Mouse (Mus musculus) MEL (cell line): ENCODE measurements around the gene Fat3. TPM values are rescaled to one million over a fixed set of nuclear protein-coding genes. Genes with fewer than 3 reads are reported as not detected.

Source experiments
- DNase-seq: peaks from one replicate; pipeline ENCODE4 v3.0.0; 2011; ENCODE audit warnings: low read depth, low spot score
- H3K27ac ChIP-seq: 2 replicates; pipeline ENCODE4 v1.5.1; 2012; ENCODE audit warnings: low read depth, mild to moderate bottlenecking, control low read depth, low read length, moderate library complexity; ENCODE audit not compliant: control insufficient read depth
- H3K27me3 ChIP-seq, 2 experiments: fragments of 150-350 bp in 1 of 2; sonication (generic) in 1 of 2; 2 replicates each; pipeline ENCODE4 v1.6.1; 2012; ENCODE audit warnings: low read length in 2 of 2, mild to moderate bottlenecking in 2 of 2, improper control_type of control experiment in 1 of 2, moderate library complexity in 1 of 2; ENCODE audit not compliant: insufficient read depth in 2 of 2, control insufficient read depth in 1 of 2
- H3K36me3 ChIP-seq, 2 experiments: 2 replicates each; pipeline ENCODE4 v1.6.1; 2012 to 2014; ENCODE audit warnings: low read length in 2 of 2, improper control_type of control experiment in 1 of 2, inconsistent platforms in 1 of 2, mild to moderate bottlenecking in 1 of 2; ENCODE audit not compliant: insufficient read depth in 2 of 2, control insufficient read depth in 1 of 2
- H3K4me1 ChIP-seq, 2 experiments: fragments of 150-350 bp in 1 of 2; sonication (generic) in 1 of 2; 2 replicates each; pipeline ENCODE4 v1.6.1; 2012; ENCODE audit warnings: low read length in 2 of 2, improper control_type of control experiment in 1 of 2, mild to moderate bottlenecking in 1 of 2; ENCODE audit not compliant: insufficient read depth in 2 of 2, control insufficient read depth in 1 of 2
- H3K4me3 ChIP-seq, 2 experiments: fragments of 150-350 bp in 1 of 2; sonication (generic) in 1 of 2; 2 replicates each; pipeline ENCODE4 v1.5.1; 2012; ENCODE audit warnings: low read depth in 2 of 2, low read length in 2 of 2, mild to moderate bottlenecking in 2 of 2, moderate library complexity in 2 of 2, control low read depth in 1 of 2, improper control_type of control experiment in 1 of 2; ENCODE audit not compliant: control insufficient read depth in 1 of 2, insufficient read depth in 1 of 2
- H3K79me2 ChIP-seq: 2 replicates; pipeline ENCODE4 v1.6.1; 2012; ENCODE audit warnings: mild to moderate bottlenecking, low read length, moderate library complexity; ENCODE audit not compliant: control insufficient read depth, poor library complexity, insufficient read depth
- H3K9ac ChIP-seq: 2 replicates; pipeline ENCODE4 v1.6.1; 2012; ENCODE audit warnings: low read depth, mild to moderate bottlenecking, control low read depth, low read length, moderate library complexity; ENCODE audit not compliant: control insufficient read depth, poor library complexity, severe bottlenecking
- H3K9me3 ChIP-seq: fragments of 150-350 bp; sonication (generic); replicated peaks from 2 replicates; pipeline ENCODE4 v1.6.1; 2012; ENCODE audit warnings: mild to moderate bottlenecking, low read length, improper control_type of control experiment, moderate library complexity; ENCODE audit not compliant: insufficient read depth
- BHLHE40 ChIP-seq: IDR thresholded peaks from 2 replicates; pipeline ENCODE4 v1.6.1; 2012; ENCODE audit warnings: low read depth, mild to moderate bottlenecking, inconsistent platforms, low read length, improper control_type of control experiment, borderline replicate concordance
- EP300 ChIP-seq, 2 experiments: IDR thresholded peaks; 2 replicates each; pipeline ENCODE4 v1.6.1; 2011; ENCODE audit warnings: improper control_type of control experiment in 2 of 2, low read length in 2 of 2, low read depth in 1 of 2, mild to moderate bottlenecking in 1 of 2
- ETS1 ChIP-seq: IDR thresholded peaks from 2 replicates; pipeline ENCODE4 v1.6.1; 2012; ENCODE audit warnings: low read depth, mild to moderate bottlenecking, inconsistent platforms, low read length, improper control_type of control experiment, moderate library complexity
- GATA1 ChIP-seq: IDR thresholded peaks from 2 replicates; pipeline ENCODE4 v1.6.1; 2011; ENCODE audit warnings: low read depth, low read length, improper control_type of control experiment
- HCFC1 ChIP-seq: IDR thresholded peaks from 2 replicates; pipeline ENCODE4 v1.6.1; 2012; ENCODE audit warnings: low read depth, mild to moderate bottlenecking, inconsistent platforms, low read length, improper control_type of control experiment, moderate library complexity
- JUND ChIP-seq: IDR thresholded peaks from 2 replicates; pipeline ENCODE4 v1.6.1; 2011; ENCODE audit warnings: low read depth, mild to moderate bottlenecking, improper control_type of control experiment, low read length
- KAT2A ChIP-seq: conservative IDR thresholded peaks from 2 replicates; pipeline ENCODE4 v1.6.1; 2012; ENCODE audit warnings: low read depth, low read length, improper control_type of control experiment, inconsistent platforms
- MAZ ChIP-seq: IDR thresholded peaks from 2 replicates; pipeline ENCODE4 v1.6.1; 2012; ENCODE audit warnings: low read depth, mild to moderate bottlenecking, inconsistent platforms, low read length, improper control_type of control experiment
- MYB ChIP-seq: IDR thresholded peaks from 2 replicates; pipeline ENCODE4 v1.6.1; 2011; ENCODE audit warnings: mild to moderate bottlenecking, low read depth, low read length, improper control_type of control experiment
- NELFE ChIP-seq: IDR thresholded peaks from 2 replicates; pipeline ENCODE4 v1.6.1; 2011; ENCODE audit warnings: low read depth, low read length, improper control_type of control experiment
- POLR2A ChIP-seq, 2 experiments: IDR thresholded peaks; 2 replicates each; pipeline ENCODE4 v1.6.1; 2011 to 2012; ENCODE audit warnings: low read length in 2 of 2, mild to moderate bottlenecking in 2 of 2, control low read depth in 1 of 2, improper control_type of control experiment in 1 of 2, low read depth in 1 of 2, moderate library complexity in 1 of 2; ENCODE audit not compliant: control insufficient read depth in 1 of 2, insufficient read depth in 1 of 2, poor library complexity in 1 of 2
- RCOR1 ChIP-seq: IDR thresholded peaks from 2 replicates; pipeline ENCODE4 v1.6.1; 2012; ENCODE audit warnings: low read depth, mild to moderate bottlenecking, inconsistent platforms, low read length, improper control_type of control experiment
- TAL1 ChIP-seq: IDR thresholded peaks from 2 replicates; pipeline ENCODE4 v1.6.1; 2012; ENCODE audit warnings: mild to moderate bottlenecking, inconsistent platforms, low read length, moderate library complexity, mixed read lengths
- TBP ChIP-seq: IDR thresholded peaks from 2 replicates; pipeline ENCODE4 v1.8.0; 2011; ENCODE audit warnings: low read depth, low read length, improper control_type of control experiment
- TCF12 ChIP-seq: IDR thresholded peaks from 2 replicates; pipeline ENCODE4 v1.6.1; 2014; ENCODE audit warnings: low read depth, mild to moderate bottlenecking, inconsistent platforms, low read length, improper control_type of control experiment, moderate library complexity
- USF1 ChIP-seq: IDR thresholded peaks from 2 replicates; pipeline ENCODE4 v1.6.1; 2014; ENCODE audit warnings: low read depth, mild to moderate bottlenecking, inconsistent platforms, low read length, improper control_type of control experiment, moderate library complexity
- USF2 ChIP-seq, 2 experiments: IDR thresholded peaks; 2 replicates each; pipeline ENCODE4 v1.6.1; 2011 to 2012; ENCODE audit warnings: improper control_type of control experiment in 2 of 2, low read length in 2 of 2, borderline replicate concordance in 1 of 2, inconsistent platforms in 1 of 2, low read depth in 1 of 2, mild to moderate bottlenecking in 1 of 2; ENCODE audit not compliant: insufficient read depth in 1 of 2
- ZC3H11A ChIP-seq: IDR thresholded peaks from 2 replicates; pipeline ENCODE4 v1.6.1; 2012; ENCODE audit warnings: low read depth, mild to moderate bottlenecking, inconsistent platforms, low read length, improper control_type of control experiment
- ZMIZ1 ChIP-seq: IDR thresholded peaks from 2 replicates; pipeline ENCODE4 v1.6.1; 2012; ENCODE audit warnings: low read depth, mild to moderate bottlenecking, inconsistent platforms, low read length, improper control_type of control experiment, moderate library complexity
- ZNF384 ChIP-seq: IDR thresholded peaks from 2 replicates; pipeline ENCODE4 v1.6.1; 2012; ENCODE audit warnings: low read depth, mild to moderate bottlenecking, inconsistent platforms, low read length, improper control_type of control experiment
- polyA plus RNA-seq, 2 experiments: library from polyadenylated mRNA; stranded (reverse) in 1 of 2; unstranded in 1 of 2; fragments of >175 nt in 1 of 2; fragments of >200 nt in 1 of 2; gene quantifications; 2 replicates each; pipeline versions ENCODE4 v1.2.1 to v1.2.4; 2012; ENCODE audit warnings: low replicate concordance in 2 of 2, low read depth in 1 of 2; ENCODE audit not compliant: insufficient read length in 2 of 2, insufficient read depth in 1 of 2, missing spikeins in 1 of 2
- total RNA-seq: library from RNA; depleted of rRNA; stranded (reverse); fragments of 300-350 nt; gene quantifications from 2 replicates; pipeline ENCODE4 v1.2.3, GENCODE M21; 2012

Gene Fat3
- total and polyA plus RNA-seq, 3 experiments: 1.5 to 1.8 TPM; not detected in 1

GRCm38 (mm10) chr9:16330290-16330984 lies 170.6 kb downstream of the Fat3 start:
- no peak overlapping the region for H3K27ac ChIP-seq
- H3K4me1 ChIP-seq: no peaks in the 10 kb centered on the region
- no peaks in the 10 kb centered on the region for H3K79me2 ChIP-seq
- TF ChIP-seq JUND: no peak
- TF ChIP-seq TBP: no peak
- no peak for TF ChIP-seq BHLHE40
- no peak for TF ChIP-seq USF1
- TF ChIP-seq NELFE: no peak
- TF ChIP-seq USF2 (IDR thresholded peaks at IDR 0.05; ENCODE audit: borderline replicate concordance in 1 of 2, insufficient read depth in 1 of 2, low read depth in 1 of 2, low read length in 2 of 2): no peak
- no peak for TF ChIP-seq HCFC1
- TF ChIP-seq RCOR1: no peak
- TF ChIP-seq ZMIZ1: no peak
- TF ChIP-seq POLR2A (IDR thresholded peaks at IDR 0.05; ENCODE audit: control insufficient read depth in 1 of 2, insufficient read depth in 1 of 2, low read depth in 1 of 2, low read length in 2 of 2, poor library complexity in 1 of 2): no peak
- TF ChIP-seq KAT2A: no peak
- no peak for TF ChIP-seq TAL1
- H3K9me3 ChIP-seq: no peaks in the 10 kb centered on the region
- no peaks in the 10 kb centered on the region for H3K36me3 ChIP-seq
- H3K4me3 ChIP-seq: no peak overlapping the region
- H3K9ac ChIP-seq: no peak overlapping the region
- no peak for DNase-seq
- H3K27me3 ChIP-seq: no peaks in the 10 kb centered on the region

DNA sequence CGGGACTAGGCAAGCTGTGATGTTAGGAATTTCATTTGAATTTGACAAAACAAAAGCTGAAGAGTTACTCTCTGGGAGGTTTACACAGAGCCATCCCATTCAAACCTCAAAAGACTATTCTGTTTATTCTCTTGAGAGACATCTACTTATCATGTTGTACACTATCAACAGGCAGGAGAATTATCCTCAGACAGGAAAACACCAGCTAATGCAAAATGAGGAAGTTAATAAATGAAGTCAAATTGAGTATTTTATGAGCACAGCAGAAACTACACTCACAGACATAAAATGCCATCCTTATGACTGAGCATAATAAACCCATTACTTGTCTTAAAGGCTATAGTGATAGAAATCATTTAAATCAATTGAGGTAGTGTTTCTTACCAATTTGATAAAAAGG lies 182.1 kb downstream of the Fat3 start:
- TF ChIP-seq TCF12 (0 out of 2 replicates have a peak, but pooled peaks have one; percentile 25), TAL1 (no peak), EP300 (IDR thresholded peaks at IDR 0.05; ENCODE audit: low read depth in 1 of 2, low read length in 2 of 2) (peak; percentile 59 to 85), RCOR1 (peak; percentile 32; the same call in 1 of the 2 replicates), ETS1 (peak; percentile 9; the same call in 1 of the 2 replicates), GATA1 (peak; percentile 77), MYB (no peak), BHLHE40 (no peak), MAZ (no peak), ZMIZ1 (no peak), ZC3H11A (peak; percentile 17; the same call in 1 of the 2 replicates), ZNF384 (no peak)
- no peaks in the 10 kb centered on the region for H3K27me3 ChIP-seq
- no peaks in the 10 kb centered on the region for H3K9me3 ChIP-seq

More for the DNA sequence above, 182.1 kb downstream of the Fat3 start:
- no peak overlapping the region for H3K27ac ChIP-seq
- peaks cover 0 to 5% of the 10 kb centered on the region in 2 experiments; a peak in 1 of 4 replicates for H3K4me1 ChIP-seq
- H3K36me3 ChIP-seq: peaks cover 0 to 2% of the 10 kb centered on the region in 2 experiments; a peak in 1 of 4 replicates
- DNase-seq: peak; percentile 75
- H3K9ac ChIP-seq: no peak overlapping the region
- H3K4me3 ChIP-seq: no peak overlapping the region
- H3K79me2 ChIP-seq: no peaks in the 10 kb centered on the region
